Mouse (Mus musculus) frontal cortex, postnatal 14 days (tissue): ENCODE measurements at regions not wholly inside any gene's neighbourhood (a gene's known extent, or its start where the extent isn't known, plus 50 kb on each side); places are given as distances from the start of the nearest gene placed in this dataset.
"Not testable (repeated sequence)": the region's sequence is repeated elsewhere in the genome, so short reads cannot be mapped to it uniquely, and the experiment has no call there.

Experiments
- DNase-seq, 2 experiments: peaks; one replicate each; pipeline ENCODE4 v3.0.0; 2022; ENCODE audit warnings: low spot score in 2 of 2

DNA sequence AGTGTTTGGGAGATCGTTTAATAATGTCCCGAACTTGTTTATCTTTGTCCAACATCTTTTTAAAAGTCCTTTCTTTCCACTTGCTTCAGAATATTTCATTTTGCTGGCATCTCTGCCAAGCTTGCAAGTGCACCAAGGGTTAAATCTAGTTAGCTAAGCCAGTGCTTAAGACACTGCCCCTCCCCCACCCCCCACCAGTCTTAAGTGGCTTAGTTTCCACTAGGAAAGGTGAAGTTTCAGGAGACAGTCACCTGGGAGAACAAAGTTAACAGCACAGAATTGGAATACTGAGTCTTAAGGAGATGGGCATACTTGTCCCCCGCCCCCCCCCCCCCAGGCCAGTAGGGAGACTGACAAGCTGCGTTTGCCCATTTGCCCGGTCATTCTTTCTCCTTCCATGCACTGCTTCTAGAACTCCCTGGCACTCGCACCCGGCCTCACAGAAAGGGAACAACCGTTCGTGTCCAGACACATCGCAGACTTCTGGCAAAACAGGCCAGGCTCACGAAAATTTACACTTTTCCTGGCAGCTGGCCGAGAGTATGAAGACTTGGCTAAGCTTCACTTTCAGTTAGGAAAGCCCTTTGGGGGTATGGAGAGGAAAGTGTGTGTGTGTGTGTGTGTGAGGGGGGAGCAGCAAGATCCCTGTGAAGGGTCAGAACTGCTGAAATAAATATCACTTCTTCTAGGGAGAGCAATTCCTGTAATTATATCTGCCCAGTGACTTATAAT is 219.2 kb downstream of the Bcl11a start:
- DNase-seq, result no peak

DNA sequence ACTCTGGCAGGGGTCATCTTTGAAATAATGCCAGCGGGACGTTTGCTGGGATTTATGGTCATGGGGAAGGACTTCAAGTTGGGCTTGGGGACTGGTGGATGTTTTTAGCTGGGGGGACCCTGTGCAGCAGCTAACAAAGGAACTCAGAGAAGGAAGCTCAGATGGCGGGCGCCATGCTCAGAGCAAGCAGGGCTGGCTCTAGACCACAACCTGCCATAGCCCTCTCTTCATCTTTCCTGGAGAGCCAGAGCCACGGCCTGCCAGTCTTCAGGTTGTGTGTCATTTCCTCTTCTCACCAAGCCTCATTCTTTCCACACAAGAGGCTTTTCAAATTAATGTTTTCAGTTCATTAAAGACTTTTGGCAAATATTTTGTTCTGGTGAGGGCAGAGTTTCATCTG is 219.9 kb downstream of the Bcl11a start:
- no peak for DNase-seq

- no peak for DNase-seq
Observed at GRCm38 (mm10) chr11:24300351-24300750, 222.5 kb downstream of the Bcl11a start.

DNA sequence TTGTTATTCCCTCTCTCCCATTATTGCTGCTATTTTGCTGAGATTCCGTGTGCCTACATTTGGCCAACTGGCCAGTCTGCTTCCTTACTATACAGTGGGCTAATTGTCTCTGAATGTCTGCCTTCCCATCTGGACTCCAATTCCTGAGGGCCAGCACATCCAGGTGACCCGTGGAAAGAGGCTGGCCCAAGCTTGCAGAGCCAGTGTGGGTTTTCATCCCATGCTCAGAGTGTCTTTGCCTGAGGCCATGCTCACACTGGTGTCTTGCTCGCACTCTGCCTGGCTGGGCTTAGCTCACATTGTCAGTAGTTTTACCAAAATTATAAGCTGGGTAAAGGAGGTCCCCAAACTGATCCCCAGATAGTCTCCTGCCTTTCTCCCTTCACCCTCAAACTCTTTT is 223.3 kb downstream of the Bcl11a start:
- no peak for DNase-seq

DNA sequence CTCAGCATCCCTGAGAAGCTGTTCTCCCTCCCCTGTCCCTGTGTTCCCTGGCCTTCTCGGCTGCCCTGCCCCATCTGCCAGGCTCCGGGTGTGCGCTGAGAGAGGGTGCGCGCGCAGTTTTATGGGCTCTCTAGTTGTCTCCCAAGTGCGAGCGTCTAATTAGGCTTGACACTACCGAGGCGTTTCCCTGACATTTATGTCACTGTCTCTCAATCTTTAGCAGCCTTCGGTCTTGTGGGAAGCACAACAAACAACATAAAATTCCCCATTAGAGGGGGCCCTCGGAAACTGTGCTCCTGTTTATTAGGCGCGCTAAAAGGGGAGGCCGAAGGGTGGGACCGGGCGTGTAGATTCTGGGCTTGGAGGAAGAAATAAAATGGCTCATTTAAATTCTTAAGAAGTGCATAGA is 227.3 kb downstream of the Bcl11a start:
- no peak for DNase-seq

DNA sequence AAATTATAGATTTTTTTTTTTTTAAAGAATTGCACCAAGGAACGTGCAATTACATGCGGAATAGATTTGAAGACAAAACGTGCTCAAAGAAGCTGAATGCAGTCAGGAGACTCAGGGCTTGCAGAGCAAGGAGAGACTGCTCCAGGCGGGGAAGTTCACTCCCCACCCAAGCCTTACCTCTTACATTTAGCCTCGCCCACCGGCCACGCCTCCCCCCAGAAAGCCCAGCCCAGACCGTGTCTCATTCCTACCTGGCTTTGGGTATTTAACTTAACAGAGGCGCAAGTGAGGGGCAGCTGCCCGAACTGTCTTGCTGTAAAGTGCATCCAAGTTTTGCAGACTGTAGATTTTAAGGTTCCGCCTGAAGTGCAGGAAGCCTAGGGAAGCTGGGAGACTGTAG is 227.8 kb downstream of the Bcl11a start:
- DNase-seq, result no peak

GRCm38 (mm10) chr11:24306101-24306500 is 228.2 kb downstream of the Bcl11a start:
- DNase-seq, result no peak

DNA sequence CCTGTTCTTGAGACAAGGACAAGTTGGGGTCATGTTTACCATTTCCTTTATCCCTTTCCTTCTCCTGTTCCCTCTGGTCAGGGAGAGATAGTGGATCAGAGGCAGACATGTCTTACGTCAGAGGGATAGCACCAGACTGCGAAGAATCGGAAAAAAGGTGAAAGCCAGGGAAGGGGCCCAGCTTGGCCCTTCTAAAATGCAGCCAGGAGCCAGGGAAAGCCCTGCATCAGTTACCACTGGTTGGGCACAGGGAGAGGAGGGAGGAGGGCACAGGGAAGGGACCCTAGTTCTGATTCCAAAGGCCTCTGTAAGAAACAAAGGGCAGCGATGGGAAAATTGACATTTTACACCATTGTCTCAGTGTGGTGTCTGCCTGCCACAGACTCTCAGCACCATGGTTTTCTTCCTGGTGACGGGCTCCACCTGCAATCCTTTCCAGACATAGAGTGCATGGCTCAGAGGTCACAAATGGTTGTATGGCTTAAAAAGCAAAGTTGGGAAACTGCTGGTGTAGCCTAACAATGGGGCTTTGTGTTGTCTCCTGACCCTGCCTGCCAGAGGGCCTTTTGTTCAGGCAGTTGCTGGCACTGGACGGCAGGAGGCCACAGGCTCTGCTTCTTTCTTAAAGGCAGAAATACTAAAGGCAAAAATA is 229.9 kb downstream of the Bcl11a start:
- DNase-seq, result no peak

DNA sequence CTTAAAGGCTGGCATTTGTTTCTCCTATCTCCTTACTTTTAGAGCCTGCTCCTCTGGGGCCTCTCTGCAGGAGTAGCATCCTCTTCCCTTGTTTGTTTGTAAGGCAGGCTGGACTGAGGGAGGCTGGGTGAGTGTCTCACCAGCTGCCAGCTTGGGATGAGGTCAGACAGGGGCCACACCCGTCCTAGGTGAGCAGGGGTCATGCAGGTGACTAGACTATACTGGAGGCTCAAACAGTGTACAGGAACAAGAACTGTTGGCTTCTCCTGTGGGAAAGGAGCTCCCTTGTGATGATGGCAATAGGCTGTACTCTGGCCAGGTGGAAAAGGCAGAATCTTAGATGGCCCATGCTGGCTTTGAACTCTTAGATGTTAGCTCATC is 230.4 kb downstream of the Bcl11a start:
- no peak for DNase-seq

GRCm38 (mm10) chr11:24314046-24314445 is 236.2 kb downstream of the Bcl11a start:
- no peak for DNase-seq

- no peak for DNase-seq
Observed at GRCm38 (mm10) chr11:24315582-24315981, 237.7 kb downstream of the Bcl11a start.

- DNase-seq, result peak in 1 of 2 experiments; percentile 31
Observed at GRCm38 (mm10) chr11:24316198-24316597, 238.3 kb downstream of the Bcl11a start.

- no peak for DNase-seq
Observed at GRCm38 (mm10) chr11:24317989-24318735, 240.3 kb downstream of the Bcl11a start.

DNA sequence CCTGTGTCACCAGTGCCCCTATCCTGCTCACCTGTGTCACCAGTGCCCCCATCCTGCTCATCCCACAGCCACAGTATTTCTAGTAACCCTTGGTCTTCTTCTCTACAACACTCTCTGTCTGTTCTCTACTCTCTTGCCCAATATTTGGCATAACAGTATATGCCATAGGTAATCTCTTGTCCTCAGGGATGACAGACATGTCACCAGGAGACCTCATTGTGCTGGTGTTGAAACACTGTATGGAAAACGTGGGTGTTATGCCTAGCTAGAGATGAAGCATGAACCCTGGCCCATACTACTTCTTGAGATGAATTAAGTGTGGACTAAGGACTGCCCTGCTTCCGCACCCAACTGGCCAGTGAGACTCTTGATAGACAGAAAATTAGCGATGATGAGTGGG is 241.4 kb downstream of the Bcl11a start:
- DNase-seq, result no peak

- DNase-seq, result not testable (repeated sequence)
Observed at GRCm38 (mm10) chr11:24322412-24322811, 244.6 kb downstream of the Bcl11a start.

DNA sequence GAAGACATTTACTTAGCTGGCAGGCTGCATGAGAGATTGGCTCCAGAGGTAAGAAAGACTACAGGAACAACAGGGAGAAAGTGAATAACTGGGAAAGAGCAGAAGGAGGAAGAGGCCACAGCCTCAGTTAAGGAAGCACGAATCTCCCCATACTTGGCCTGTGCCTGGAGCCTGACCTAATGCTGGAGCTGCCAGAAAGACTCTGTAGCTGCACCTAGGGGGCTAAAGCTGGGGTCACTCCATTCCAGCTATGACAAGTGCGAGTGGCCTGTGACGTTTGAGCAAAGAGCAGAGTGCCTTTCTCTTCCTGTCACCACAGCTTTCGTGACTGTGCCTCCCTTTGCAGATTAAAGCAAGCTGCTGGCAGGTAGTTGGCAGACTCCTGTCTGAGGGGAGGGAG is 250.6 kb downstream of the Bcl11a start:
- no peak for DNase-seq

- no peak for DNase-seq
Observed at GRCm38 (mm10) chr11:24330366-24331124, 252.7 kb downstream of the Bcl11a start.

DNA sequence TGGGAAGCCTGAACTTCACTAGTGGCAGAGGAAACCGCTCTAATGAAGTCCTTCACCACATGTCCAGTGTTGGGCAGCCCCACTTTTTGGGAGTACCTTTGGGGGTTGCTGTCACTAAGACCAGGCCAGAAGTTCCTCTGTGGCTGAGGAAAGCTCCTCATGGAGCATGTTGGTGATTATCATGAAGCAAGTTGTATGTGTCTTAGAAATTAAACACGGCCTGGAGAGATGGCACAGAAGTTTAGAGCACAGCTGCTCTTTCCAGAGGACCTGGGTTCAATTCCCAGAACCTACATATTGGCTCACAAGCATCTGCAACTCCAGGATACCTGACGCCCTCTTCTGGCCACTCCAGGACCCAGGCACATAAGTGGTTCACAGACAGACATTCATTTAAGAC is 254.4 kb downstream of the Bcl11a start:
- DNase-seq, result no peak

DNA sequence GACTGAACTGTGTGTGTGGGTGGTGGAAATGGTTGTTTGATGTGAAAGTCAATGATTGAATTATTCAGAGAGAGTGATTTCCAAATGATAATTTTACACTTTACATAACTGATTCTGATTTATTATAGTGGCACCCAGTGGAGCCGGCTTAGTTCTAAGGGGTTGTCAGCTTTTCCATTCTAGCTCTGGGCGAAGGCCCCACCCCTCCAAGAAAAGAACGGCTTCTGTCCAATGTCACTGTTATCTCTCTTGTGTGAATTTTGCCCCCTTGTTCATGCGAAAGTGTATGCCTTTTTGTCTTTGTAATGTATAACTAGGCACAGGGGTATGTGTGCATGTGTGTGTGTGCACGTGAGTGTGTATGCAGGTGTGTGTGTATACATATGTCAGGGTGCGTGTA is 255.3 kb downstream of the Bcl11a start:
- no peak for DNase-seq

DNA sequence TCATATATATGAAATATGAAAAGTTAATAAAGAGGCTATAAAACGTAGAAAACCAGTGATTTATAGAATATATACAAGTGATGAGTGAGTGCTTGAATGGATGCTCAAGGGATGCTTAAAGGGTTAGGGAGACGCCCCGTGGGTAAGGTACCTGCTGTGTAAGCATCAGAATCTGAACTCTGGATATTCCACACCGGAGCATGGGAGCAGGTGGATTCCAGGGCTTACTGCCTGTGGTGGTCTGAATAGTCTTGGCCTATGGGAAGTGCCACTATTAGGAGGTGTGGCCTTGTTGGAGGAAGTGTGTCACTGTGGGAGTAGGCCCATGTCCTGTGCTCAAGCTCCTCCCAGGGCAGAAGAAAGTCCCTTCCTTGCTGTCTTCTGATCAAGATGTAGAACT is 257.4 kb downstream of the Bcl11a start:
- no peak for DNase-seq

- no peak for DNase-seq
Observed at GRCm38 (mm10) chr11:24338111-24338510, 260.3 kb downstream of the Bcl11a start.

DNA sequence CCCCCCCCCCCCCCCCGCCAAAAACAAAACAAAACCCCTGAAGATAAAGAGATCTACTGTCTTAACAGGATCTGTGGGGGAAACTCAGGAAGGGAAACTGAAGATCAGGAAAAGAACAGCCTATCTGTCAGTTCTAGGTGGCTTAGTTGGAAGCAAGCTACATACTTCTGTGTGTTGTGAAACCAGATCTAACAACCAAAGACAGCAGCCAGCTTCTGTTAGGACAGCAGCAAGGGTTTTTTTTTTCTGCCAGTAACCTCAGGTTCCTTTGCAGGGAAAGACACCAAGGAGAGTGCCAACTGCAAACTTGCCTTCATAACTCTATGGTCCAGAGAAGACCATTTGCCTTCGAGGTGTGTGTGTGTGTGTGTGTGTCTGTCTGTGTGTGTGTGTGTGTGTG is 261.2 kb downstream of the Bcl11a start:
- DNase-seq, result no peak
